Mouse (Mus musculus): Measurements from ENCODE around the gene Tmem192. TPM values are rescaled to one million over a fixed set of nuclear protein-coding genes. Genes with fewer than 3 reads are reported as not detected.

The Tmem192 gene
- total RNA-seq, 1 experiment = 13.1 TPM

GRCm38 (mm10) chr8:64925762-64926161, 21.2 kb upstream of the Tmem192 start:
- no peaks in the 10 kb centered on the region for H3K9me3 ChIP-seq (ENCODE audit: control insufficient read depth, insufficient read depth, low read depth, low read length)
- no peak overlapping the region for H3K27ac ChIP-seq (ENCODE audit: insufficient read depth, low read depth, low read length, poor library complexity, severe bottlenecking)
- in situ Hi-C loops (cut with MboI; ENCODE audit: low sequenced_read_pairs in 2 of 2, unreplicated experiment in 2 of 2) = no loop called here
- no peaks in the 10 kb centered on the region for H3K36me3 ChIP-seq (ENCODE audit: control insufficient read depth, insufficient read depth, low read length, poor library complexity, severe bottlenecking)
- no peak overlapping the region for H3K9ac ChIP-seq (ENCODE audit: insufficient read depth, low read depth, low read length, poor library complexity, severe bottlenecking)
- no peak overlapping the region for H3K4me3 ChIP-seq (ENCODE audit: insufficient read depth in 1 of 2, low read depth in 1 of 2, low read length in 2 of 2, poor library complexity in 1 of 2, severe bottlenecking in 1 of 2)
- no peak for DNase-seq (ENCODE audit: low read depth, low spot score)
- TF ChIP-seq HCFC1 (IDR thresholded peaks at IDR 0.05; ENCODE audit: borderline replicate concordance, insufficient read depth, low read length) = no peak
- TF ChIP-seq MAFK (IDR thresholded peaks at IDR 0.05; ENCODE audit: insufficient read depth, low read depth, low read length) = no peak
- no peak for TF ChIP-seq ZNF384 (IDR thresholded peaks at IDR 0.05; ENCODE audit: low read depth, low read length)
- no peak for TF ChIP-seq ZC3H11A (IDR thresholded peaks at IDR 0.05; ENCODE audit: borderline replicate concordance, low read depth, low read length)
- TF ChIP-seq CHD2 (IDR thresholded peaks at IDR 0.05; ENCODE audit: low read depth, low read length) = no peak
- peaks cover 3 to 5% of the 10 kb centered on the region in 2 experiments; a peak in 3 of 4 replicates for H3K4me1 ChIP-seq (ENCODE audit: control insufficient read depth in 2 of 2, insufficient read depth in 2 of 2, low read length in 2 of 2, poor library complexity in 1 of 2)

DNA sequence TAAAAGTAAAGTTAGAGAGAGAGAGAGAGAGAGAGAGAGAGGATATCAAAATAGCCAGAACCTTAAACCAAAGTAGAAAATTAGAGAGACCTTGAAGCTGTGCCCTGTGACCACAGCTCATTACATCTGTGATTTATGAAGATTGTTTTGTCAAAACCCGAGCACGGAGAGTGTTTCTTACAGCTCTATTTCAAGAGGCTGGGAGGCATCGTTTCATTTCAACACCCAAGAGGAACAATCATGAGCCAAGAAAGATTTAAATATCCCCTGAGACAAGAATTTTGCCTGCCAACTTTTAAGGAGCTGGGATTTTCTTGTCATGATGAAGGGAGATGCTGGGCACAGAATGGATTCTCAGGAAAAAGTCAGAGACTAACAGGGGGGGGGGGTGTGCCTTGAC, 20.6 kb upstream of the Tmem192 start:
- no peak for TF ChIP-seq CHD2 (IDR thresholded peaks at IDR 0.05; ENCODE audit: low read depth, low read length)
- TF ChIP-seq MAFK (IDR thresholded peaks at IDR 0.05; ENCODE audit: insufficient read depth, low read depth, low read length) = no peak
- no peak for TF ChIP-seq ZNF384 (IDR thresholded peaks at IDR 0.05; ENCODE audit: low read depth, low read length)
- no peak for TF ChIP-seq HCFC1 (IDR thresholded peaks at IDR 0.05; ENCODE audit: borderline replicate concordance, insufficient read depth, low read length)
- no peak for TF ChIP-seq ZC3H11A (IDR thresholded peaks at IDR 0.05; ENCODE audit: borderline replicate concordance, low read depth, low read length)
- Histone ChIP-seq H3K9me3 (ENCODE audit: control insufficient read depth, insufficient read depth, low read depth, low read length) (no peaks in the 10 kb centered on the region), H3K36me3 (ENCODE audit: control insufficient read depth, insufficient read depth, low read length, poor library complexity, severe bottlenecking) (no peaks in the 10 kb centered on the region), H3K4me1 (ENCODE audit: control insufficient read depth in 2 of 2, insufficient read depth in 2 of 2, low read length in 2 of 2, poor library complexity in 1 of 2) (peaks cover 3 to 5% of the 10 kb centered on the region in 2 experiments; a peak in 3 of 4 replicates), H3K27ac (ENCODE audit: insufficient read depth, low read depth, low read length, poor library complexity, severe bottlenecking) (no peak overlapping the region), H3K4me3 (ENCODE audit: insufficient read depth in 1 of 2, low read depth in 1 of 2, low read length in 2 of 2, poor library complexity in 1 of 2, severe bottlenecking in 1 of 2) (no peak overlapping the region), H3K9ac (ENCODE audit: insufficient read depth, low read depth, low read length, poor library complexity, severe bottlenecking) (no peak overlapping the region)
- no peak for DNase-seq (ENCODE audit: low read depth, low spot score)
- in situ Hi-C loops (cut with MboI; ENCODE audit: low sequenced_read_pairs in 2 of 2, unreplicated experiment in 2 of 2) = no loop called here

GRCm38 (mm10) chr8:64928938-64929337, 18.0 kb upstream of the Tmem192 start:
- H3K27ac ChIP-seq (ENCODE audit: insufficient read depth, low read depth, low read length, poor library complexity, severe bottlenecking) = no peak overlapping the region
- peaks cover 3 to 5% of the 10 kb centered on the region in 2 experiments; a peak in 3 of 4 replicates for H3K4me1 ChIP-seq (ENCODE audit: control insufficient read depth in 2 of 2, insufficient read depth in 2 of 2, low read length in 2 of 2, poor library complexity in 1 of 2)
- H3K4me3 ChIP-seq (ENCODE audit: insufficient read depth in 1 of 2, low read depth in 1 of 2, low read length in 2 of 2, poor library complexity in 1 of 2, severe bottlenecking in 1 of 2) = no peak overlapping the region
- no peaks in the 10 kb centered on the region for H3K9me3 ChIP-seq (ENCODE audit: control insufficient read depth, insufficient read depth, low read depth, low read length)
- TF ChIP-seq CHD2 (IDR thresholded peaks at IDR 0.05; ENCODE audit: low read depth, low read length) = no peak
- no peak for TF ChIP-seq ZC3H11A (IDR thresholded peaks at IDR 0.05; ENCODE audit: borderline replicate concordance, low read depth, low read length)
- no peak for TF ChIP-seq HCFC1 (IDR thresholded peaks at IDR 0.05; ENCODE audit: borderline replicate concordance, insufficient read depth, low read length)
- DNase-seq (ENCODE audit: low read depth, low spot score) = no peak
- no peaks in the 10 kb centered on the region for H3K36me3 ChIP-seq (ENCODE audit: control insufficient read depth, insufficient read depth, low read length, poor library complexity, severe bottlenecking)
- no peak overlapping the region for H3K9ac ChIP-seq (ENCODE audit: insufficient read depth, low read depth, low read length, poor library complexity, severe bottlenecking)
- in situ Hi-C loops (cut with MboI; ENCODE audit: low sequenced_read_pairs in 2 of 2, unreplicated experiment in 2 of 2) = no loop called here

GRCm38 (mm10) chr8:64934997-64935396, 12.0 kb upstream of the Tmem192 start:
- no peaks in the 10 kb centered on the region for H3K36me3 ChIP-seq (ENCODE audit: control insufficient read depth, insufficient read depth, low read length, poor library complexity, severe bottlenecking)
- H3K9me3 ChIP-seq (ENCODE audit: control insufficient read depth, insufficient read depth, low read depth, low read length) = no peaks in the 10 kb centered on the region
- no peak for TF ChIP-seq HCFC1 (IDR thresholded peaks at IDR 0.05; ENCODE audit: borderline replicate concordance, insufficient read depth, low read length)
- no peak for TF ChIP-seq CHD2 (IDR thresholded peaks at IDR 0.05; ENCODE audit: low read depth, low read length)
- H3K4me3 ChIP-seq (ENCODE audit: insufficient read depth in 1 of 2, low read depth in 1 of 2, low read length in 2 of 2, poor library complexity in 1 of 2, severe bottlenecking in 1 of 2) = no peak overlapping the region
- H3K4me1 ChIP-seq (ENCODE audit: control insufficient read depth in 2 of 2, insufficient read depth in 2 of 2, low read length in 2 of 2, poor library complexity in 1 of 2) = no peaks in the 10 kb centered on the region
- in situ Hi-C loops (cut with MboI; ENCODE audit: low sequenced_read_pairs in 2 of 2, unreplicated experiment in 2 of 2) = no loop called here
- H3K27ac ChIP-seq (ENCODE audit: insufficient read depth, low read depth, low read length, poor library complexity, severe bottlenecking) = no peak overlapping the region
- no peak for DNase-seq (ENCODE audit: low read depth, low spot score)
- H3K9ac ChIP-seq (ENCODE audit: insufficient read depth, low read depth, low read length, poor library complexity, severe bottlenecking) = no peak overlapping the region

- H3K9me3 ChIP-seq (ENCODE audit: control insufficient read depth, insufficient read depth, low read depth, low read length) = no peaks in the 10 kb centered on the region
- H3K27ac ChIP-seq (ENCODE audit: insufficient read depth, low read depth, low read length, poor library complexity, severe bottlenecking) = no peak overlapping the region
- H3K4me3 ChIP-seq (ENCODE audit: insufficient read depth in 1 of 2, low read depth in 1 of 2, low read length in 2 of 2, poor library complexity in 1 of 2, severe bottlenecking in 1 of 2) = no peak overlapping the region
- in situ Hi-C loops (cut with MboI; ENCODE audit: low sequenced_read_pairs in 2 of 2, unreplicated experiment in 2 of 2) = loop anchor here (5.0 to 10.0 kb wide), 2 partner anchors 324 to 326 kb away; no protein-coding TSS in a partner anchor
- no peak for TF ChIP-seq ZC3H11A (IDR thresholded peaks at IDR 0.05; ENCODE audit: borderline replicate concordance, low read depth, low read length)
- TF ChIP-seq MAFK (IDR thresholded peaks at IDR 0.05; ENCODE audit: insufficient read depth, low read depth, low read length) = no peak
- no peak for TF ChIP-seq ZNF384 (IDR thresholded peaks at IDR 0.05; ENCODE audit: low read depth, low read length)
- no peak for TF ChIP-seq HCFC1 (IDR thresholded peaks at IDR 0.05; ENCODE audit: borderline replicate concordance, insufficient read depth, low read length)
- TF ChIP-seq CHD2 (IDR thresholded peaks at IDR 0.05; ENCODE audit: low read depth, low read length) = no peak
- H3K9ac ChIP-seq (ENCODE audit: insufficient read depth, low read depth, low read length, poor library complexity, severe bottlenecking) = no peak overlapping the region
- peaks cover 0 to 2% of the 10 kb centered on the region in 2 experiments; a peak in 1 of 4 replicates for H3K4me1 ChIP-seq (ENCODE audit: control insufficient read depth in 2 of 2, insufficient read depth in 2 of 2, low read length in 2 of 2, poor library complexity in 1 of 2)
- H3K36me3 ChIP-seq (ENCODE audit: control insufficient read depth, insufficient read depth, low read length, poor library complexity, severe bottlenecking) = no peaks in the 10 kb centered on the region
- DNase-seq (ENCODE audit: low read depth, low spot score) = no peak
Measured at GRCm38 (mm10) chr8:64941019-64941418, 6.0 kb upstream of the Tmem192 start.

Data from ES-E14 (cell line).